Mouse (Mus musculus): Measurements from ENCODE around the gene Copg1.

GRCm38 (mm10) chr6:87850155-87850899 is 37.3 kb upstream of the Copg1 start:
- TF ChIP-seq CTCF (IDR thresholded peaks at IDR 0.05): no peak
- TF ChIP-seq EP300 (IDR thresholded peaks at IDR 0.05; ENCODE audit: insufficient read depth, low read depth, low read length): no peak
